Mouse (Mus musculus) kidney, adult 9 months (tissue): ENCODE results near the gene Erich6b.

Experiments
- DNase-seq: peaks from one replicate; pipeline ENCODE4 v3.0.0; 2022

The Erich6b gene

GRCm38 (mm10) chr14:75642080-75642479 is at the start of gene Erich6b:
Erich6b (plus strand) TSS chr14:75642259.
- DNase-seq: no peak

GRCm38 (mm10) chr14:75592978-75593377 is 49.1 kb upstream of the Erich6b start, which contains the start of gene Spert:
Spert (minus strand) TSS chr14:75593116.
- DNase-seq: no peak

- peak; percentile 72 for DNase-seq
Measured at GRCm38 (mm10) chr14:75609176-75609575, 32.9 kb upstream of the Erich6b start.

DNA sequence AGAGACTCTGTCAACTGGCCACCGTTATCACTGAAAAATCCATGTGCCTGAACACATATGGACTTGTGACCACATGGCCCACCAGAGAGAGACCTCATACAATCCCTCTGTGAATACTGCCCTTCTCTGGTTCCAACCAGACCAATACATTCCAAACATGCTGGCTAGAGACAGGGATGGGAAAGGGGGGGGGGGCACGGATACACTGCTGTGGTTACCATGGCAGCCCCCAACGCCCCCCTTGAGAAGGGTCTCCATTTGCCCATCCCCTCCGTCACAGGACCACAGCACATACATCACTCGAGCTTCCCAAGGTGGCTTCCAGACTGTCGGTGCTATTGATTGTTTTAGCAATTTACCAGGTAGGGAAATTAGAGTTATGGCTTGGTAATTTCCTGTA is 25.7 kb upstream of the Erich6b start:
- DNase-seq: no peak

GRCm38 (mm10) chr14:75622984-75623383 is 19.1 kb upstream of the Erich6b start:
- no peak for DNase-seq

DNA sequence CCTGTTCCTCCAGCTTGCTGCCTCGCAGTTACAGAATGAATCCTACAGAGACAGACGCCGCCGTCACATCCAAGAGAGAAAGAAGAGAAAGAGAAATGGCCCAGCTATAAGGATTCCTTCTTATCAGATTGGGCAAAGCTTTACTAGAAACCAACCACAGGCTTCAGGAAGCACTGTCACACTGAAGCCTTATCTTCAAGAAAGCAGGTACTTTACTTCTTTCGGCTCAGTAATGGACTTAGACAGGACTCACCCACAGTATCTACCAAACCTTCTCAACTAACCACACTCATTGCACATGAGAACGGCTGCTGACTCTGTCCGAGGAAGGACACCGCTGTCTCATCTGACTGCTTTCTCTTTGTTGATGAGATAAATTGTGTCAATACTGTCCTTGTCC is 13.2 kb upstream of the Erich6b start:
- DNase-seq: no peak

GRCm38 (mm10) chr14:75635350-75635749 is 6.7 kb upstream of the Erich6b start:
- DNase-seq: peak; percentile 49

- no peak for DNase-seq
Measured at GRCm38 (mm10) chr14:75636107-75636506, 6.0 kb upstream of the Erich6b start.

GRCm38 (mm10) chr14:75637641-75638040 is 4.4 kb upstream of the Erich6b start:
- no peak for DNase-seq

GRCm38 (mm10) chr14:75640846-75641245 is 1.2 kb upstream of the Erich6b start:
- peak; percentile 54 for DNase-seq

- DNase-seq: peak; percentile 45
Measured at GRCm38 (mm10) chr14:75641369-75641768, 690 bp upstream of the Erich6b start.

DNA sequence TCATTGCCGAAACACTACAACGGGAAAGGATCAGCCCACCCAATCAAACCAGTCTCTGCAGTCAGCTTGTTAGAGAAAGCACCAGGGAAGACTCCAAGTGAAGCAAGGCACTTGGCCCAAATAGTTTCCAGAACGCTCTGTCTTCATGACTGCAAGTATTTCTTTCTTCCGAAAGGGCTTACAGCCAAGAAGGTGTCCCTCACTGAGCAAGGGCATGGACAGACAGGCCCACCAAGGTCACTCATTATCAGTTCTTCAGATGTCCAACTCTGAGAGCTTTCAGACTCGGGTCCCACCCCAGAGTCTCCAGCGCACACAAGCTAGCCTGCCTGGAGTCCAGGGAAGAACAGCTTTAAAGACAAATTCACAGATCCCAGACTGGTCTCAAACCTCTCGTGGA is 3.4 kb downstream of the Erich6b start:
- no peak for DNase-seq

- DNase-seq: no peak
Measured at GRCm38 (mm10) chr14:75646060-75646459, 4.0 kb downstream of the Erich6b start.

GRCm38 (mm10) chr14:75646968-75647829 is 5.1 kb downstream of the Erich6b start:
- no peak for DNase-seq

GRCm38 (mm10) chr14:75660936-75661335 is 18.9 kb downstream of the Erich6b start:
- no peak for DNase-seq

GRCm38 (mm10) chr14:75661548-75661947 is 19.5 kb downstream of the Erich6b start:
- no peak for DNase-seq

- DNase-seq: peak; percentile 37
Measured at GRCm38 (mm10) chr14:75665430-75666180, 23.5 kb downstream of the Erich6b start.

DNA sequence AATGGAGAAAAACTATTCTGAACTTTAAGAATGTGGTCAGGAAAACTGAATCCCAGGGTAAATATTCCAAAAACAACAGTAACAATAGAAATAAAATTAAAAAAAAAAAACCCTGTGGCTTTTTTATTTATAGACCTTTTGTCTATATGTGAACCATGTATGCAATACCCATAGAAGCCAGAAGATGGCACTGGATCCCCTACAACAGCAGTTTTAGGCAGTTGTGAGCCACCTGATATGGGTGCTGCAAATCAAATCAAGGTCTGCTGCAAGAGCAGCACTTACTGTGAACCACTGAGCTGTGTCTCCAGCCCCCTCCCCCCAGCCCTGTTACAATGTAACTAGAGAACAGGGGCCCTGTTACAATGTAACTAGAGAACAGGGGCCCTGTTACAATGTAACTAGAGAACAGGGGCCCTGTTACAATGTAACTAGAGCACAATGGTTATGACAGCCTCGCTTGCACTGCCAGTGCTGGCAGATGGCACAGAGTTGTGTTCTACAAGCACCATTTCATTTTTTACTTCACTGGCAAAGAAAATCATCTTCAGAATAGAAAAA is 27.1 kb downstream of the Erich6b start:
- DNase-seq: peak; percentile 82

DNA sequence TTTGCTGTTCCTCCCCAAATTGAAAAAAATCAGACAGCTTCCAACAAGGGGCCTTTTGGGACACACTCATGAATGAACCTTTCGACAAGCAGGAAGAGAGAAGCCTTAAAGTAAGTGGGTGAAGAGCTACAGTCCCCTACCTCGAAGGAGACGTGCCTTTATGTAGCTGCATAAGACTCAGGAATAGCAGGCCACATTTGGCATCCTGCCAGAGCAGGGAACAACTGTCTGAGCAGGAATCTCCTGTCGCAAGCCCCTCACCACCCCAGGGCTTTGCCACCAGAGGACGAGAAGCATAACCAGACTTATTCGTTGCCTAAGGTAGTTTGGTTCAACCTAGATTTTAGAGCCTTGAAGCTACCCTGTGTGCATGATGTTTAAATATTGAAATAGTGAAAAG is 34.3 kb downstream of the Erich6b start:
- no peak for DNase-seq

- DNase-seq: no peak
Measured at GRCm38 (mm10) chr14:75690428-75690827, 48.4 kb downstream of the Erich6b start.

- DNase-seq: peak; percentile 12
Measured at GRCm38 (mm10) chr14:75696096-75696495, 54.0 kb downstream of the Erich6b start.

- DNase-seq: no peak
Measured at GRCm38 (mm10) chr14:75697928-75698327, 55.9 kb downstream of the Erich6b start.

- peak; percentile 76 for DNase-seq
Measured at GRCm38 (mm10) chr14:75706647-75707046, 64.6 kb downstream of the Erich6b start.

GRCm38 (mm10) chr14:75707771-75708170 is 65.7 kb downstream of the Erich6b start:
- no peak for DNase-seq
